Comparison of ENCODE assay signal across 8 mouse cellular contexts in genomic region chr9:66126456-66127192, GRCm38 (mm10). TPM values are rescaled to one million over a fixed set of nuclear protein-coding genes. Genes with fewer than 3 reads are reported as not detected.
DNase-seq lines count a peak whose midpoint lies in the region; ATAC-seq lines count a peak whose summit lies in the region.

Snx1 (minus strand) TSS chr9:66126587.
Ciao2a (plus strand) TSS chr9:66126611.

- H3K9me3 ChIP-seq in hindbrain, embryonic 12.5 days (replicated peaks): no peaks in the 10 kb centered on the region

- H3K9ac ChIP-seq in hindbrain, embryonic 12.5 days: peak within 1 kb of the TSS; percentile 63

- H3K4me2 ChIP-seq in hindbrain, embryonic 12.5 days (replicated peaks): peak within 1 kb of the TSS; percentile 54

- 0 out of 2 replicates have a peak, but pooled peaks cover 2% of the 10 kb centered on the region for H3K36me3 ChIP-seq in hindbrain, embryonic 12.5 days

- H3K27ac ChIP-seq in hindbrain, embryonic 12.5 days: peak within 1 kb of the TSS; percentile 89

- 2% methylated on average over 34 of the region's 34 CpGs for WGBS in hindbrain, embryonic 12.5 days

- peak within 1 kb of the TSS; percentile 52 for H3K4me3 ChIP-seq in hindbrain, embryonic 12.5 days

- DNase-seq in NIH3T3 (ENCODE audit: low read depth): peak; percentile 95
- DNase-seq in cerebellum, postnatal 10 days: peak; percentile 94 to 97
- peak; percentile 90 to 91 for DNase-seq in frontal cortex, postnatal 10 days (ENCODE audit: low spot score in 2 of 2)
- DNase-seq in layer of hippocampus, postnatal 14 days (ENCODE audit: low spot score in 2 of 2): peak; percentile 87 to 96
- peak; percentile 93 for DNase-seq in lung, postnatal 14 days
- peak; percentile 91 for DNase-seq in retina, adult 2 months (ENCODE audit: low read depth, low spot score)
- peak; percentile 92 to 95 for DNase-seq in thymus, postnatal 36 days

- H3K27me3 ChIP-seq in hindbrain, embryonic 12.5 days: no peaks in the 10 kb centered on the region

- peaks cover 30% of the 10 kb centered on the region for H3K4me1 ChIP-seq in hindbrain, embryonic 12.5 days

- peak; percentile 69 for ATAC-seq in hindbrain, embryonic 12.5 days (ENCODE audit: low FRiP score)

RNA-seq across cellular contexts. Expression of gene Snx1, which starts in this region (rescaled TPM):
- 130 and 139 TPM in 2 replicates for polyA plus RNA-seq in hindbrain, embryonic 12.5 days (2016; fragmentation: Nextera tagmentation; extraction: Ambion mirVana)
- total RNA-seq in layer of hippocampus, postnatal 14 days (2021): 10 to 100 TPM; 68.5 to 70.6 TPM

RNA-seq across cellular contexts. Expression of gene Ciao2a, which starts in this region (rescaled TPM):
- 123 and 126 TPM in 2 replicates for polyA plus RNA-seq in hindbrain, embryonic 12.5 days (2016; fragmentation: Nextera tagmentation; extraction: Ambion mirVana)
- 10 to 100 TPM; 25.7 to 26.2 TPM for total RNA-seq in layer of hippocampus, postnatal 14 days (2021)

Comparison
In these comparisons a context has a peak if more than half of its experiments do, and no peak if none do; other contexts are left out.
1. Peak in every context shown above with its lines: DNase-seq, ATAC-seq, H3K4me3 ChIP-seq and H3K27ac ChIP-seq.